Mouse (Mus musculus) lung, adult 2 months (tissue): Measurements from ENCODE around the gene Mepce. TPM values are rescaled to one million over a fixed set of nuclear protein-coding genes. Genes with fewer than 3 reads are reported as not detected.

Experiments used
- DNase-seq: peaks from one replicate; pipeline ENCODE4 v3.0.0; 2022
- H3K4me1 ChIP-seq: fragments of 200-500 bp; 2 replicates; pipeline ENCODE4 v1.6.1; 2011; ENCODE audit warnings: low read length; ENCODE audit not compliant: control insufficient read depth, insufficient read depth
- H3K4me3 ChIP-seq: fragments of 200-500 bp; replicated peaks from 2 replicates; pipeline ENCODE3; 2011; ENCODE audit warnings: low read depth, mild to moderate bottlenecking, control low read depth, low read length; ENCODE audit errors: extremely low read depth
- CTCF ChIP-seq: fragments of 200-500 bp; IDR thresholded peaks from 2 replicates; pipeline ENCODE4 v1.5.1; 2011; ENCODE audit warnings: mild to moderate bottlenecking, low read length, control low read depth; ENCODE audit not compliant: insufficient read depth
- POLR2A ChIP-seq: fragments of 200-500 bp; IDR thresholded peaks from 2 replicates; pipeline ENCODE4 v1.6.1; 2011; ENCODE audit warnings: low read depth, mild to moderate bottlenecking, control low read depth, low read length, borderline replicate concordance; ENCODE audit errors: extremely low read depth
- WGBS: fragments of 180-500 bp; shearing (Covaris S2); methylation state at CpG from one replicate; pipeline ENCODE4 v1.1.7; 2018; 5-methylcytosine and 5-hydroxymethylcytosine counted together
- polyA plus RNA-seq: library from polyadenylated mRNA; depleted of rRNA; stranded (reverse); fragments of >200 nt; gene quantifications from 2 replicates; pipeline ENCODE4 v1.2.3, GENCODE M21; 2012

Gene Mepce
- polyA plus RNA-seq, 1 experiment = 44.2 TPM

DNA sequence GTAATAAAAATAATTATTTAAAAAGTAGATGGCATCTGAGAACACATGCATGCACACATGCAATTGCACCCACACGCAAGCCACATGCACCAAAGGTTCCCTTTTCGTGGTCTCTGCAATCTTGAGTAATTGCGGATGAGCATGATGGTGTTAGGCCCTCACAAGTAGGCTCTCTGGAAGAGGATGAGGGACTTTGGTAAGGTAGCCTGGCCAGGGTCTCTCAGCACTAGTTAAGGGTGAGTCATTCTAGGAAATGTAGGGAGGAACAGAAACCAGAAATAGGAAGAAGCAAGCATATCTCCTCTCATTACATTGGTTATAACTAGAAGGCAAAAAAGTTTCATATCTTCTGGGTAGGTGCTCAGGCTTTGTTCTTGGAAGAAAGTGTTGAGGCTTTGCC, 37.6 kb upstream of the Mepce start:
- no peak for DNase-seq
- TF ChIP-seq CTCF (no peak), POLR2A (no peak)
- no peak overlapping the region for H3K4me3 ChIP-seq
- no peaks in the 10 kb centered on the region for H3K4me1 ChIP-seq
- WGBS = 88% methylated on average over 3 of the region's 3 CpGs

GRCm38 (mm10) chr5:137823455-137824045, 36.1 kb upstream of the Mepce start:
- no peaks in the 10 kb centered on the region for H3K4me1 ChIP-seq
- no peak for TF ChIP-seq POLR2A
- TF ChIP-seq CTCF = no peak
- WGBS = 77% methylated on average over 6 of the region's 6 CpGs
- no peak for DNase-seq
- H3K4me3 ChIP-seq = no peak overlapping the region

DNA sequence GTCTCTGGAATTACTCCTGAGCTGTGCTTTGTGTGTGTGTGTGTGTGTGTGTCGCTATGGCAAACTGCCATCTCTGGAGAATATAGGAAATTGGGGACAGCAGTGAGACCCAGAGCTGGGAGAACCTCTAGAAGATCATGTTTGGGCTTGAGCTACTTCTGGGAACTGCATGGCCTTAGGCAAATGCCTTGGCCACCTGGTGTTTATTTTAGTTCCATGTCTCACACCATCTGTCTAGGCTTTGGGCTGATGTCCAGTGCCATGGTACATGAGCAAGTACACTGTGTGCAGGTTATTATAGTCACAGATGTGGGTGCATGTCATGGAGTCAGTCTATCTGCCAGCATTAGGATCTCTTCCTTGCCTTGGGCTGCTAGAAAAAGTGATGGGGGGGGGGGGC, 35.1 kb upstream of the Mepce start:
- WGBS = 83% methylated on average over 1 of the region's 1 CpGs
- Histone ChIP-seq H3K4me1 (no peaks in the 10 kb centered on the region), H3K4me3 (no peak overlapping the region)
- DNase-seq = no peak
- no peak for TF ChIP-seq CTCF
- no peak for TF ChIP-seq POLR2A

DNA sequence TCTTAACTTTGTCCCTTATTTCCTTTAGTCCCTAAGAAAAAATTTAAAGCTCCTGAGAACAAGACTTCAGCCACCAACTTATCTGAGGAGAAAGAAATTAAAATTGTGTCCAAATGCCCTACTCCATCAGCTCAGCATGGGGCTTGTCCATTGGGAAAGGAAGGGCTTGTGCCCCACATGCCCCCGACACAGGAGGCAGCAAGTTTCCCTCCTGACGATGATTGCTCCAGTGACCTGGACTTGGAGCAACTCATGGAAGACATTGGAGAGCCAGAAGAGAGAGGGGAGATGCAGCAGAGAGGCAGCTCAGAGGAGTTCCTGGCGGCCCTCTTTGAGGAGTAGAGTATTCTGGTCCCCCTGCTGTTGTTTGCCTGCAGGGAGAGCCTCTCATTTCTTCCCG, 34.7 kb upstream of the Mepce start:
- H3K4me1 ChIP-seq = no peaks in the 10 kb centered on the region
- DNase-seq = no peak
- no peak overlapping the region for H3K4me3 ChIP-seq
- 73% methylated on average over 4 of the region's 4 CpGs for WGBS
- TF ChIP-seq POLR2A (no peak), CTCF (no peak)

GRCm38 (mm10) chr5:137817466-137818222, 30.2 kb upstream of the Mepce start:
- Histone ChIP-seq H3K4me3 (no peak overlapping the region), H3K4me1 (no peaks in the 10 kb centered on the region)
- TF ChIP-seq POLR2A (no peak), CTCF (no peak)
- no peak for DNase-seq
- 24% methylated on average over 4 of the region's 4 CpGs for WGBS

GRCm38 (mm10) chr5:137808316-137808715, 20.9 kb upstream of the Mepce start:
- TF ChIP-seq CTCF (no peak), POLR2A (no peak)
- Histone ChIP-seq H3K4me1 (no peaks in the 10 kb centered on the region), H3K4me3 (no peak overlapping the region)
- WGBS = 90% methylated on average over 5 of the region's 5 CpGs
- DNase-seq = no peak

GRCm38 (mm10) chr5:137806158-137806557, 18.7 kb upstream of the Mepce start:
- Histone ChIP-seq H3K4me3 (no peak overlapping the region), H3K4me1 (no peaks in the 10 kb centered on the region)
- 72% methylated on average over 1 of the region's 1 CpGs for WGBS
- no peak for TF ChIP-seq CTCF
- no peak for TF ChIP-seq POLR2A
- DNase-seq = no peak

DNA sequence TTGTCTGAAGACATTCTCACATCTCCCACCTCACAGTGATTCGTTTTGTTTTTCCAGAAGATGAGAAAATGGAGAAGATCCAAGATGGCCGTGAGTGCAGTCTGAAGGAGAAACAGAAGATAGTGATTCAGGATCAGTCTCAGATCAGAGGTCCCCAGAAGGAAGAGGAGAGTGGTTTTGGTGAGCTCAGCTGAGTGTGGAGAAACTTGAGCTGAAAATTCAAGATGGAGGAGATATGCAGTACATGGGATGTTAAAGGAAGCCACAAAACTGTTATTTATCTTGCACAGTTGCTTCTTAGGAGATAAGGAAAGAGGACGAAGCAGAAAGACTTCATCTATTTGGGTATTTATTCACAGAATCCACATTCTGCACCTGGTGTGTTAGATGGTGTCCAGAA, 13.5 kb upstream of the Mepce start:
- DNase-seq = no peak

DNA sequence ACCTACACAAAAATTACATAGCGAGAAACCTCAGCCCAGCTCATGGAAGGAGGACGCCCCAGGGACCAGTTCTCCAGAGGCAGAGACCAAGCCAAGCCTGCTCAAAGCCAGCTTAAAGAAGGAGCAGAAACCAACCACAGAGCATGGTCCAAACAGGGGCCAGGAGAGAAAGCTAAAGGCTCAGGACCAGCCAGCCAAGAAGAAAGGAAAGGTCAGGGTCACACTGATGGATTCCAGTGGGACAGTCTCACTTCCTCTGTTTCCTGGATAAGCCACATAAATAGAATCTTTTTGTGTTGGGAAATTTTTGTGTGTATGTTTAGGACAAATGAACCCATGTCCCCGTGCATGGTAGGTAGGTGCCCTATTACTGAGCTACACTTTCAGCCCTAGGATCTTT, 9.2 kb upstream of the Mepce start:
- no peak for TF ChIP-seq CTCF
- TF ChIP-seq POLR2A = no peak
- Histone ChIP-seq H3K4me3 (no peak overlapping the region), H3K4me1 (no peaks in the 10 kb centered on the region)
- no peak for DNase-seq
- WGBS = 67% methylated on average over 3 of the region's 3 CpGs

More for the DNA sequence above, 13.5 kb upstream of the Mepce start:
- whole genome bisulfite sequencing = 76% methylated on average over 3 of the region's 3 CpGs
- Histone ChIP-seq H3K4me1 (no peaks in the 10 kb centered on the region), H3K4me3 (no peak overlapping the region)
- TF ChIP-seq CTCF (no peak), POLR2A (no peak)

DNA sequence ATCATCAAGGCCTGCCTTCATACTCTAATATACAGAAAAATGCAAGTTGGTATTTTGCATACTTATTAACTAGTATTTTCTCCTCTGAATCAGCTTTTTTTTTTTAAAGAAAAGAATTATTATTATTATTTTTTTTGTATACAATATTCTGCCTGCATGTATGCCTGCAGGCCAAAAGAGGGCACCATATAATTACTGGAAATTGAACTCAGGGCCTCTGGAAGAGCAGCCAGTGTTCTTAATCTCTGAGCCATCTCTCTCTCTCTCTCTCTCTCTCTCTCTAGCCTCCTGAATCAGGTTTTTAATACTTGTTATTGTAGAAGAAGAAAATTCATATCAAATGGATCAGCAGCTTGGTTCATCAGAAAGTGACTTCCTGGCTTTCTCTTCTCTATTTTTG, 4.1 kb upstream of the Mepce start:
- TF ChIP-seq POLR2A (no peak), CTCF (no peak)
- H3K4me3 ChIP-seq = no peak overlapping the region
- no peaks in the 10 kb centered on the region for H3K4me1 ChIP-seq
- DNase-seq = no peak
